Mouse (Mus musculus) ovary, adult 18-20 months (tissue): Measurements from ENCODE around the gene Ahcyl1.
"Not testable (repeated sequence)": the region's sequence is repeated elsewhere in the genome, so short reads cannot be mapped to it uniquely, and the experiment has no call there.

Experiments
- DNase-seq: peaks from one replicate; pipeline ENCODE4 v3.0.0; 2022; ENCODE audit warnings: low spot score, mixed read lengths

Ahcyl1 gene

GRCm38 (mm10) chr3:107695948-107696881 lies at the start of gene Ahcyl1:
TSS of gene Ahcyl1 (minus strand) at chr3:107696560.
- DNase-seq = peak; percentile 98

DNA sequence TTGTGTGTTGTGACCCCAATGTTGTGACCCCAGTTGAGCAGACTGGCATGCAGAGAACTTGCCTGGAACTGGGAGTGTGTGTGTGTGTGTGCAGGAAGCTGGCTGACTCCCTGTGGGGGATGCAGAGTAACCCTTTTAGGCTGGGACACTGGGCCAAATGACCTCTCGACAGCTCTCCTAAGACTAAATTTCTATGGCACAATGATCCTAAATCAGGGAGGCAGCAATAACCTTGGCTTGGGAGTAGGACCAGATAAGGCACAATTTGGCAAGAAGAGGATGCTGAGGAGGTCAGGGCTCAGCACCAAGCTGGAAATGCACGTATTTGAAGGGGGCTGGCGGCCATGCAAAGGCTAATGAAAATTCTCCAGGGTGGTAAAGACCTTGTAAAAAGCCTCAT lies 49.7 kb upstream of the Ahcyl1 start:
- DNase-seq = peak; percentile 37

- no peak for DNase-seq
These were observed 47.3 kb upstream of the Ahcyl1 start for GRCm38 (mm10) chr3:107743650-107744049.

GRCm38 (mm10) chr3:107743107-107743506 lies 46.7 kb upstream of the Ahcyl1 start:
- DNase-seq = no peak

- DNase-seq = no peak
These were observed 45.8 kb upstream of the Ahcyl1 start for GRCm38 (mm10) chr3:107742071-107742710.

DNA sequence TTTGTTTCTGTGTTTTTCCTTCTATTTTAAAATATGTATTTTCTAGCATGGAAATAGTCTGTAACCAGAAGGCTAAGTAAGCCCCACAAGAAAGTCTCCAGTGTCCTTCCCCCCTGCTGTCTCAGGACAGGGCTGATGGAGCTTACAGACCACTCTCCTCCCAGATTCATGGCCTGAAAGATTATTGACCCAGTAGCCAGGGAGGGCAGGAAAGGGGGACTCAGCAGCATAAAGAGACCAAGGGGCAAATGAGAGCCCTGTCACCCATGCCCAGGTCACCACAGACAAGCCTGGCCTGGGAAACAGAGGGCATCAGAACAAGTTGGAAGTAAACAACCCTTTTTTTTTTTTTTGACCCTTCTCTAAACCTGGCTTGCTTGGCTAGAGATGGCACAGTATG lies 45.0 kb upstream of the Ahcyl1 start:
- no peak for DNase-seq

- DNase-seq = peak; percentile 78
These were observed 44.3 kb upstream of the Ahcyl1 start for GRCm38 (mm10) chr3:107740578-107741207.

- no peak for DNase-seq
These were observed 43.6 kb upstream of the Ahcyl1 start for GRCm38 (mm10) chr3:107739966-107740365.

DNA sequence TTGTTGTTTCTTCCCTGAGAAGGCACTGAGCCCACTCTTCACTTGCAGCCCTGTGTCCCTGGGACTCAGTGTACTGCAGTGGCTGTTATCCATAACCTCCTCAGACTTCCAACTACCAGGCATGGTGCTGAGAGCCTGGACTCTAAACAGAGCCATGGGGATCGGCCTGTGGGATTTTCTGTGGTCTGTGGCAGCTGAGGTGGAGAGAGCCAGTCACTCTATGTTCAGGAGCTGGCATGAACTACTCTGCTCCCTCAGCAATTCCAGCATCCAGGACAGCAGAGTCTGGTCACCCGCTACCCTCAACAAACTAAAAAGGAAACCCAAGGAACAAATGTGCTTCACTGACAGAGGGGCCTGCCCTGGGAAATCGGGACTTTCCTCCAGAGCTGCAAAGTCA lies 43.1 kb upstream of the Ahcyl1 start:
- DNase-seq = no peak

- DNase-seq = no peak
These were observed 42.3 kb upstream of the Ahcyl1 start for GRCm38 (mm10) chr3:107738620-107739019.

- DNase-seq = no peak
These were observed 41.3 kb upstream of the Ahcyl1 start for GRCm38 (mm10) chr3:107737609-107738190.

GRCm38 (mm10) chr3:107735620-107736019 lies 39.3 kb upstream of the Ahcyl1 start:
- not testable (repeated sequence) for DNase-seq

DNA sequence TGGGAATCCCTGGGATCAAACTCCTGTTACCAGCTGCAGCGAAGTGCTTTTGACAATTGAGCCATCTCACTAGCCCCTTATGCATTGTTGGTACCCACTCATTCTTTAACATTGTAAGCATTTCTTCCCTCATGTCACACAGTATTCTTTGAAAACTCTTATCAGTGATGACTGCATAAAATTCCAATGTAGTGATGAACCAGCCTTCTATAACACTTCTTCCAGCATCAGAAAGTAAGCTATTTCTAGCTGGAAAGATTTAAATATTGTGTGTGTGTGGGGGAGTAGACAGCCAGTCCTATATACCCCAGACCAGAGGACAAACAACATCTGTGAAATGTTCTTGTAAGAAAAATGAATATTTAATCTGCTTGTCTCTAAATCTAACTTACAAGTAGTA lies 37.0 kb upstream of the Ahcyl1 start:
- DNase-seq = no peak

DNA sequence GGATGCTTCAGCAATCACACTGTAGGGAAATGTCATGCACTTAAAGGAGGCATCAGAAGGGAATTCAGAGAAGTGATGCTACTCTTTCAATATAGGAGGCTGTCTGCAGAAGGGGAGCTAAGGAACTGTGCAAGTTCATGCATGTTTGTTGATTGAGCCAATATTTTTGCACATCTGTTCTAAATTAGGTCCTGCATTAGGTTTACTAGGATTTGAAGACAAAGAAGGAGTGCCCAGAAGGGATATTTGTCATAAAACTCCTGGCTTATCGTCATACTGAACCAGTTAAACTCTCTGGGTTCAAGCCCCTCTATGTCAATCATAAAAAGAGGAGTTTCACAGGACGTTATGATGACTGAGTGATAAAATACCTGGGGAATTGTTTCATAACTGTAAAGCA lies 33.9 kb upstream of the Ahcyl1 start:
- DNase-seq = no peak

- DNase-seq = no peak
These were observed 32.1 kb upstream of the Ahcyl1 start for GRCm38 (mm10) chr3:107728509-107728908.

DNA sequence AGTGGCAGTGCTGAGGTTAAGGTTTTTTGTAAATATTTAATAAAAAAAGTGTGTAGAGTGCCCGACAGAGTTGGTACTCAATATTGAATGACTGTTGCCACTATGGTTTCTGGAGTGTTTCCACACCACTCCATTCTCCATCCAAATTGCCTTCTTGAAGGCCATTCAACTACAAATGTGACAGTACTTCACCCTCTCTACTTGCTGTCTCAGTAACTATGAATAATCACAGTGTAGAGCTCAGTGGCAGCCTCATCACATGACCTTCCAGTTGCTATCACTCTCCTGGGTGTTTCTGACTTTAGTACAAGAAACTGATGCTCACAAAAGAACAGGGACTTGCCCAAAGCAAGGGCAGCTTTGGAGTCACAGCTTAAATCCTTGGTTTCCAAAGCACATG lies 19.6 kb upstream of the Ahcyl1 start:
- no peak for DNase-seq

DNA sequence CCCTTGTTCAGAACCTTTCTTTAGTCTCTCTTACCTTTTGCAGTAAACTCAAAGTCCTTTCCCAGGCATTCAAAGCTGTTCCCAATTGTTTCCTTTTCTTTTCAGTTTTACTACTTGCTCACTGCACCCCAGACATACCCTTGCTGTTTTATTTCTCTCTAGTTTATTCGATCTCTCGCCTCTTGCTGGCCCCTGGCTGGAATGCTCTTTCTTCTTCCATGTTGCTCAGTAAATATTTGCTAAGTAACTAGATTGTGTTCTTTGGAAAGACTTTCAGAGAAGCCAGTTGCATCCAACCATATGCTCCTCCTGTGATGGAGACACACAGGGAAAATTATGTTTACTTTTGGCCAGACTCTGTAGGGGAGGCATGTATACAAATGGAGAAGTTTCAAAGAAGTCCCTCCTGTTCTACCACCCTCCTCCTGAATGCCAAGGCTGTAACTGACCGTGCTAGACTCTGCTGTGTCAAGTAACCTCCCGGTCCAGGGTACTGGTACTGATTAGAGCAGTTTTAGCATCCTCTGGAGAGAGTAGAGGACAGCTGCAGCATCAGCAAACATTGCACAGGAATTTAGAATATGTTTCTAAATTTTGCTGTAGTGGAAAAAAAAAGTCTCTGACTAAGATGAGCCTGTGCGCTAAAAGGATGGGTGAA lies 18.0 kb upstream of the Ahcyl1 start:
- no peak for DNase-seq

DNA sequence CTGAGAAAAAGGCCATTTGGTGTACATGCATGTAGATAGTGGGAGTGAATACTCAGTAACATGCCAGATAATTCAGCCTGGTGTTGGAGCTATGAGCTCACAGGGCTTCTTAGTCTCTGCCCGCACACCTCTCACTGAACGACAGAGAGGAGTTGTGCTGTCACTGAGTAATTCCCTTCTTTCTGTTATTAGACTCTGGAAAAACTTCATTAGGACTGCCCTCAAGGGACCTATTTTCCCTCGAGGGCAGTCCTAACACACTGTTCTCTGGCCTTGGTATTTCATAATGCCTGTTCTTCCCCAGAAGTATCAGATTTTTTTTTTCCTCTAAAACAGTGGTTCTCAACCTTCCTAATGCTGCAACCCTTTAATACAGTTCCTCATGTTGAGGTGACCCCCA lies 15.7 kb upstream of the Ahcyl1 start:
- no peak for DNase-seq

DNA sequence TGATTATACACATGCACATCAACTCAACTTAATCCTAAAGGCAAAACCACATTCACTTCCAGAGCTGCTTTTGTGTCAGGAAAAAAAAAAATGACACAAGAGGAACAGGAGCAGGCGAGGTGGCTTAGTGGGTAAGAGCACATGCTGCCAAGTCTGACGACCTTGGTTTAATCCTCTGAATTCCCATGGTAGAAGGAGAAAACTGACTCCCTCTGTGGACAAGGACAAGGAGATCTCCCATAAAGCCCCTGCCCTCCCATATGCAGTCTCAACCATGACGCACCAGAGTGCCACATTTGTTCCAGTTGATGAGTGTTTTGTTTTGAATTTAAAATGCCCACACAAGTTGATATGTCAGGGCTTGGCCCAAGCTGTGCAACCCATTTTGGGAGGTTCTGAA lies 12.8 kb upstream of the Ahcyl1 start:
- DNase-seq = no peak

DNA sequence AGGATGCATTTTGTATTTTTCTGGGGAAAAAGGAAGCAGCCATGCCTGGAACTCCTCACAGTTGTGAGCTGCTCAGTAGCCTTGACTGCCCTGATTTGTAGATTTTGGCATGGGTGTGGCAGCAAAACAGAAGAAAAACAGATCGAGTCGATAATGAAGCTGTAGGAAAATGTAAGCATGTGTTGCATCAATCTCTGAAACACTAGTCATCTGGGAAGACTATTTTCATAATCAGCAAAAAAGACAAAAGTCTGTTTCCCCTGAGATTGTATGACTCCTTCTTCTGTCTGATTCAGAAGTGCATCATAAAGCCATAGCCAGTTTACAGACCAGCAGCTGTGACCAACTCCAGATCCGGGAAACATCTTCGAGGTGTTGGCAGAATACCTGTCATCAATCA lies 10.9 kb upstream of the Ahcyl1 start:
- no peak for DNase-seq

- no peak for DNase-seq
These were observed 9.8 kb upstream of the Ahcyl1 start for GRCm38 (mm10) chr3:107706164-107706563.

DNA sequence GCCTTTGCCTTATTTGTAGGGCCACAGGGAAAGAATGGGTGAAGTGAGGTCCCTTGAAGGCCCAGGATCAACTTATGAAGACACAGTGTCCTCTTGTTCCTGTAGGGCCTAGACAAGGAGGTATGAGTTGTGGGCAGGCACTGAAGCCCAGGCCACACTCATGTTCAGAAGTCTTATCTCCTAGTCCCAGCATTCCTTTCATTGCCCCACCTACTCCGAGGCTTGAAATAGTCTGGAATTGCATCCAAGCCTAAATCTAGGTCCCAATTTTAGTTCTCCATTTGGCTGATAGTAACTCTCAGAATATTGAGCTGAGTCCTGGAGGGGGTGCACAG lies 8.0 kb upstream of the Ahcyl1 start:
- no peak for DNase-seq
